Mouse (Mus musculus) liver, adult 2 months (tissue): ENCODE measurements at regions not wholly inside any gene's neighbourhood (a gene's known extent, or its start where the extent isn't known, plus 50 kb on each side); places are given as distances from the start of the nearest gene placed in this dataset.

Experiments
- DNase-seq: peaks from one replicate; pipeline ENCODE4 v3.0.0-alpha.2; 2011; ENCODE audit warnings: low read depth, low spot score; ENCODE audit errors: extremely low read depth
- H3K27ac ChIP-seq: fragments of 200-500 bp; replicated peaks from 2 replicates; pipeline ENCODE4 v1.5.1; 2012; ENCODE audit warnings: low read depth, mild to moderate bottlenecking, control low read depth, inconsistent platforms, low read length; ENCODE audit not compliant: insufficient read depth
- H3K27me3 ChIP-seq: fragments of 200-500 bp; 2 replicates; pipeline ENCODE4 v1.6.1; 2012; ENCODE audit warnings: mild to moderate bottlenecking, moderate library complexity, low read length, inconsistent platforms; ENCODE audit not compliant: control insufficient read depth, insufficient read depth
- H3K36me3 ChIP-seq: fragments of 200-500 bp; 2 replicates; pipeline ENCODE4 v1.6.1; 2012; ENCODE audit warnings: low read length, inconsistent platforms; ENCODE audit not compliant: control insufficient read depth, insufficient read depth
- H3K4me1 ChIP-seq: fragments of 200-500 bp; 2 replicates; pipeline ENCODE4 v1.6.1; 2011; ENCODE audit warnings: low read length; ENCODE audit not compliant: control insufficient read depth, insufficient read depth
- H3K4me3 ChIP-seq: fragments of 200-500 bp; 2 replicates; pipeline ENCODE4 v1.5.1; 2011; ENCODE audit warnings: low read depth, mild to moderate bottlenecking, control low read depth, low read length, moderate library complexity; ENCODE audit not compliant: insufficient read depth
- H3K79me2 ChIP-seq: fragments of 200-500 bp; 2 replicates; pipeline ENCODE4 v1.6.1; 2012; ENCODE audit warnings: inconsistent platforms, mild to moderate bottlenecking, low read length, moderate library complexity; ENCODE audit not compliant: control insufficient read depth, insufficient read depth
- H3K9ac ChIP-seq: fragments of 200-500 bp; 2 replicates; pipeline ENCODE4 v1.6.1; 2012; ENCODE audit warnings: low read depth, mild to moderate bottlenecking, control low read depth, inconsistent platforms, low read length
- CTCF ChIP-seq: fragments of 200-500 bp; IDR thresholded peaks from 2 replicates; pipeline ENCODE4 v1.5.1; 2011; ENCODE audit warnings: low read depth, low read length, control low read depth
- POLR2A ChIP-seq: fragments of 200-500 bp; IDR thresholded peaks from 2 replicates; pipeline ENCODE4 v1.6.1; 2011; ENCODE audit warnings: low read length, control low read depth; ENCODE audit not compliant: insufficient read depth; ENCODE audit errors: extremely low read depth
- WGBS: fragments of 180-500 bp; shearing (Covaris S2); methylation state at CpG from one replicate; pipeline ENCODE4 v1.1.7; 2018; 5-methylcytosine and 5-hydroxymethylcytosine counted together

- Histone ChIP-seq H3K79me2 (no peaks in the 10 kb centered on the region), H3K27me3 (no peaks in the 10 kb centered on the region), H3K4me3 (no peak overlapping the region), H3K9ac (no peak overlapping the region), H3K36me3 (no peaks in the 10 kb centered on the region), H3K27ac (no peak overlapping the region), H3K4me1 (no peaks in the 10 kb centered on the region)
- WGBS, result 81% methylated on average over 3 of the region's 3 CpGs
- DNase-seq, result peak; percentile 23
- TF ChIP-seq POLR2A (no peak), CTCF (no peak)
These were observed 166.3 kb downstream of the Zfp365 start for GRCm38 (mm10) chr10:67746140-67746539.

DNA sequence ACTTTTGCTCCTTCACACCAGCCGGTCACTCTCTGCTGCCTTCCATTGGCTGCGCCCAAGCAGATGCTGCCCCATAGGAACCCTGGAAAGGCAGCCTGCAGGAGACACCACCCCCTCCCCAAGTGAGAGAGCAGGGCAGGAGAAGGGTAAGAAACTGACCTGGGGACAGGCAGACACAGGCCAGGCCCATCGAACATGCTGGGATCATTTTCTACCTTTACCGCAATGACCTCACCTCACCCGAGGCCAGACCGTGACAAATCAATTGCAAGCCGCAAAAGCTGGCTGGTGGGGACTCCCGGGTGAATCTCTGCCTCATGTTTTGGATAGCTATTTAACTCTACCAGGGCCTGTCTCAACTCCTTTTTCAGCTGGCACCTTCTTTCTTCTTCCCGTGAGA is 168.9 kb downstream of the Zfp365 start:
- Histone ChIP-seq H3K27me3 (no peaks in the 10 kb centered on the region), H3K9ac (no peak overlapping the region), H3K36me3 (no peaks in the 10 kb centered on the region), H3K4me3 (no peak overlapping the region), H3K27ac (no peak overlapping the region), H3K79me2 (no peaks in the 10 kb centered on the region), H3K4me1 (no peaks in the 10 kb centered on the region)
- 85% methylated on average over 9 of the region's 9 CpGs for WGBS
- TF ChIP-seq CTCF (no peak), POLR2A (no peak)
- DNase-seq, result no peak

DNA sequence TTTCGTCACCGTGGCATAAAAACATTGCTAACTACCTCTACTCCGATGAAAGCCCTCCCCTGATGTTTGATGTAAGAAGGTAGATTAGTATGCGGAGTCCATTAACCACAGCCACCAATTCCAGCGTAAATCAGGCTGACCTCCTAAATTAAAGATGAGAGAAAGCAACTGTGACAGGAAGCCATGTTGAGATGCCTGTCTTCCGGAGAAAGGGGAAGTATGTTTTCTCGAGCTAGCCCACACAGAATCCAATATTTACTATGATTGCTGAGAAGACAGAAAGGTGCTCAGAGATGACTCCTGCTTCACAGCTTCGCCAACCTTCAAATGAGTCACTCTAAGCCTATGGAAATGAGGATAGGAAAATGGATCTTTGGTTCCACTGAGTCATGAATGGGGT is 169.6 kb downstream of the Zfp365 start:
- Histone ChIP-seq H3K4me1 (no peaks in the 10 kb centered on the region), H3K4me3 (no peak overlapping the region), H3K27ac (peak overlapping the region; percentile 80), H3K27me3 (no peaks in the 10 kb centered on the region), H3K36me3 (no peaks in the 10 kb centered on the region), H3K9ac (no peak overlapping the region), H3K79me2 (no peaks in the 10 kb centered on the region)
- 74% methylated on average over 8 of the region's 8 CpGs for WGBS
- DNase-seq, result no peak
- TF ChIP-seq POLR2A (no peak), CTCF (no peak)

DNA sequence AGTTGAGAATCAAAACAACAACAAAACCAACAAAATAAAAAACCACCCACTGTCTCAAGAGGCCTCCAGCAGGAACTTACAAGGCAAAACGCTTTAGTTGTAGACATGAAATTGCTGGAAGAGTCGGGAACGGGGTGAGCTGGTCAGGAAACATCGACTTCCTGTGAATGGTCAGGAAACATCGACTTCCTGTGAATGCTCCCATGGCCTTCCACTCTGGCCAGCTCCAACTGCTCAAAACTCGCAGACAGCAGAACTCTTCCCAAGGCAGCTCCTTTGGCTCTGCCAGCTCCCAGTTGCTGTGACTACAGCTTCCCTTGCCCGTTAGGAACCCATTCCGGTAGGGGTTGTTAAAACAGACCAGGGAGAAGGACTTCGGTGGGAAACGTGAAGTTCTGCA is 170.2 kb downstream of the Zfp365 start:
- Histone ChIP-seq H3K27ac (peak overlapping the region; percentile 80), H3K36me3 (no peaks in the 10 kb centered on the region), H3K9ac (no peak overlapping the region), H3K79me2 (no peaks in the 10 kb centered on the region), H3K4me3 (no peak overlapping the region), H3K4me1 (no peaks in the 10 kb centered on the region), H3K27me3 (no peaks in the 10 kb centered on the region)
- peak; percentile 23 for DNase-seq
- TF ChIP-seq POLR2A, result no peak
- no peak for TF ChIP-seq CTCF
- 63% methylated on average over 10 of the region's 10 CpGs for WGBS

GRCm38 (mm10) chr10:67739199-67739598 is 173.3 kb downstream of the Zfp365 start:
- H3K79me2 ChIP-seq, result no peaks in the 10 kb centered on the region

GRCm38 (mm10) chr10:67736636-67737035 is 175.8 kb downstream of the Zfp365 start:
- no peaks in the 10 kb centered on the region for H3K79me2 ChIP-seq
- no peaks in the 10 kb centered on the region for H3K36me3 ChIP-seq
- H3K9ac ChIP-seq, result no peak overlapping the region
- H3K27me3 ChIP-seq, result no peaks in the 10 kb centered on the region; the same call in 1 of the 2 replicates
- H3K4me3 ChIP-seq, result no peak overlapping the region
- TF ChIP-seq POLR2A, result no peak
- no peak for TF ChIP-seq CTCF
- no peak overlapping the region for H3K27ac ChIP-seq
- no peak for DNase-seq
- no peaks in the 10 kb centered on the region for H3K4me1 ChIP-seq
- 80% methylated on average over 10 of the region's 10 CpGs for WGBS

More at GRCm38 (mm10) chr10:67739199-67739598, 173.3 kb downstream of the Zfp365 start:
- WGBS, result 33% methylated on average over 1 of the region's 1 CpGs
- TF ChIP-seq POLR2A (no peak), CTCF (no peak)
- no peaks in the 10 kb centered on the region for H3K27me3 ChIP-seq
- no peak overlapping the region for H3K27ac ChIP-seq
- DNase-seq, result no peak
- H3K4me3 ChIP-seq, result no peak overlapping the region
- no peaks in the 10 kb centered on the region for H3K36me3 ChIP-seq
- no peak overlapping the region for H3K9ac ChIP-seq
- H3K4me1 ChIP-seq, result no peaks in the 10 kb centered on the region
